Mouse (Mus musculus): ENCODE results near the gene Gucy2g. TPM values are rescaled to one million over a fixed set of nuclear protein-coding genes. Genes with fewer than 3 reads are reported as not detected.

The Gucy2g gene
- not detected in 2 replicates for polyA plus RNA-seq (2015; fragmentation: Nextera tagmentation; extraction: Ambion mirVana)

DNA sequence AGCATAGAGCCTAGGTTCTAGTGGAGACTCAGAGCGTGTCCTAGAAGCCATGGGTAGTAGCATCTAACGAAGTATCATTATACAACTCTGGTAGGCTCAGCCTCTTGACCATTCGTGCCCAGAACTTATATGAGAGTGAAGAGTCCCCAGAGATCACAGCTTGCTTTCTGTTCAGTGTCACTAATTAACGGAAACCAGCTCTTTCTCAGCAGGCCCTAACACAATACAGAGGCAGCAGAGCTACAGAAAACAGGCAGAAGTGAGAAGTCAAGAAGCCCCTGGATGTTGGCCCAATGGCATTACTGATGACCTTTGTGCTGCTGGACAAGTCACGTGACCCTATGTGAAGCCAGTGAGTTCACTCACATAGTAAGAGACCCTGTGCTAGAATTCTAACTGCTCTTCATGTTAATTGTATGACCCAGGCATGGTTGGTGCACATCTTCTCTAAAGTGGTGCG is at the start of gene Gucy2g:
TSS of gene Gucy2g (minus strand) at position 51 of the 460 bp plus-strand sequence.
- peaks cover 19% of the 10 kb centered on the region for H3K4me1 ChIP-seq
- WGBS: 76% methylated on average over 6 of the region's 6 CpGs
- no peak within 1 kb of the TSS for H3K27ac ChIP-seq (replicated peaks)
- H3K9ac ChIP-seq: no peak within 1 kb of the TSS
- H3K9me3 ChIP-seq: no peaks in the 10 kb centered on the region
- H3K27me3 ChIP-seq (replicated peaks): no peaks in the 10 kb centered on the region; the same call in 1 of the 2 replicates
- no peak within 1 kb of the TSS for H3K4me2 ChIP-seq
- no peak within 1 kb of the TSS for H3K4me3 ChIP-seq
- no peaks in the 10 kb centered on the region for H3K36me3 ChIP-seq
- no peak for ATAC-seq (ENCODE audit: extremely low read depth, insufficient number of reproducible peaks, low FRiP score, low TSS enrichment)

GRCm38 (mm10) chr19:55288974-55289373 is 47.9 kb upstream of the Gucy2g start:
- no peak overlapping the region for H3K4me3 ChIP-seq
- H3K36me3 ChIP-seq: peaks cover 83% of the 10 kb centered on the region
- 0 out of 2 replicates have a peak, but pooled peaks cover 4% of the 10 kb centered on the region for H3K4me1 ChIP-seq
- H3K27ac ChIP-seq (replicated peaks): no peak overlapping the region
- no peaks in the 10 kb centered on the region for H3K27me3 ChIP-seq (replicated peaks)
- no peak for ATAC-seq (ENCODE audit: extremely low read depth, insufficient number of reproducible peaks, low FRiP score, low TSS enrichment)
- H3K9ac ChIP-seq: no peak overlapping the region
- H3K9me3 ChIP-seq: no peaks in the 10 kb centered on the region
- H3K4me2 ChIP-seq: no peak overlapping the region

- H3K4me3 ChIP-seq: no peak overlapping the region
- no peaks in the 10 kb centered on the region for H3K27me3 ChIP-seq (replicated peaks)
- no peak overlapping the region for H3K4me2 ChIP-seq
- H3K27ac ChIP-seq (replicated peaks): no peak overlapping the region
- WGBS: 82% methylated on average over 4 of the region's 4 CpGs
- no peak overlapping the region for H3K9ac ChIP-seq
- H3K9me3 ChIP-seq: no peaks in the 10 kb centered on the region
- no peaks in the 10 kb centered on the region for H3K4me1 ChIP-seq
- peaks cover 92% of the 10 kb centered on the region for H3K36me3 ChIP-seq
- ATAC-seq (ENCODE audit: extremely low read depth, insufficient number of reproducible peaks, low FRiP score, low TSS enrichment): no peak
These were observed 45.0 kb upstream of the Gucy2g start for GRCm38 (mm10) chr19:55286034-55286433.

GRCm38 (mm10) chr19:55284093-55284492 is 43.1 kb upstream of the Gucy2g start:
- no peaks in the 10 kb centered on the region for H3K9me3 ChIP-seq
- no peak overlapping the region for H3K9ac ChIP-seq
- H3K4me2 ChIP-seq: no peak overlapping the region
- peaks cover 88% of the 10 kb centered on the region for H3K36me3 ChIP-seq
- no peak overlapping the region for H3K27ac ChIP-seq (replicated peaks)
- no peaks in the 10 kb centered on the region for H3K4me1 ChIP-seq
- H3K27me3 ChIP-seq (replicated peaks): no peaks in the 10 kb centered on the region
- no peak overlapping the region for H3K4me3 ChIP-seq
- no peak for ATAC-seq (ENCODE audit: extremely low read depth, insufficient number of reproducible peaks, low FRiP score, low TSS enrichment)
- WGBS: 54% methylated on average over 4 of the region's 4 CpGs

DNA sequence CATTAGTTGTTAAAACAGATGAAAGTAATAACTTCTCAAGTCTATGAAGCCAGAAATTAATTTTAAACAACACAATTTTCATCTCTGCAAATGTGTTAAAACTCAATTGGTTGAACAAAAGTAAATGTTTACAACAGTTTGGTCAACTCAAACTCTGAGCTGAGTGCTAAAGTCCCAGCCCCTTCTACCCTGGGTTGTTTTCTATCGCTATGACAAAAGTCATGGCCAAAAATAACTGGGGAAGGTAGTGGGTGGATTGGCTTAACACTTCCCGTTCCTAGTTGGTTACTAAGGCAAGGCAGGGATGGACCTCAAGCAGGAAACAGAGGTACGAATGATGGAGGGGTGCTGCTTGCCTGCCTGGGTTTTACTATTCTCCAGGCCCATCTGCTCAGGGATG is 35.7 kb upstream of the Gucy2g start:
- Histone ChIP-seq H3K36me3 (peaks cover 47% of the 10 kb centered on the region), H3K9me3 (no peaks in the 10 kb centered on the region), H3K4me3 (no peak overlapping the region), H3K27ac (replicated peaks) (no peak overlapping the region), H3K9ac (no peak overlapping the region), H3K4me2 (no peak overlapping the region), H3K27me3 (replicated peaks) (no peaks in the 10 kb centered on the region), H3K4me1 (no peaks in the 10 kb centered on the region)
- no peak for ATAC-seq (ENCODE audit: extremely low read depth, insufficient number of reproducible peaks, low FRiP score, low TSS enrichment)
- 54% methylated on average over 3 of the region's 3 CpGs for WGBS

- Histone ChIP-seq H3K4me3 (no peak overlapping the region), H3K36me3 (peaks cover 45% of the 10 kb centered on the region), H3K27me3 (replicated peaks) (no peaks in the 10 kb centered on the region), H3K4me1 (peaks cover 5% of the 10 kb centered on the region; the same call in 1 of the 2 replicates), H3K27ac (replicated peaks) (no peak overlapping the region), H3K4me2 (no peak overlapping the region), H3K9ac (no peak overlapping the region), H3K9me3 (no peaks in the 10 kb centered on the region)
- WGBS: 70% methylated on average over 4 of the region's 4 CpGs
- no peak for ATAC-seq (ENCODE audit: extremely low read depth, insufficient number of reproducible peaks, low FRiP score, low TSS enrichment)
These were observed 35.1 kb upstream of the Gucy2g start for GRCm38 (mm10) chr19:55276100-55276499.

DNA sequence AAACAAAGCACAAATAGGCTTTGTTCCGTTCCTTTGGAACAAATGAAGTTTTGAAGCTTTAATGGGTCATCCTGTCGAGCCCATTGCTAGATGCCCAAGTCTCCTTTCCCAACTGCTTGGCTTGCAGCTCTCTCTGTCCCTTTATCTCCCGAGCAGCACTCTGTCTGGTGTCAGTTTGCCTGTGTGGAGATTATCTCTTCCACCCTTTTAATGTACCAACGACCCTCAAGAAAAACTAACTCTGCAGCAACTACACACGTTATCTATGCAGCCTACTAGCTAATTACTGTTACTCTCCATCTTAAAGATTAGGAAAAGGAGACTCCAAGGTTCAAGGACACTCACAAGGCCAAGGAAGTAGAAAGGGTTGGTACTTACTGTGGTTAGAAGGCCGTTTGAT is 32.3 kb upstream of the Gucy2g start:
- 46% methylated on average over 6 of the region's 6 CpGs for WGBS
- Histone ChIP-seq H3K27ac (replicated peaks) (no peak overlapping the region), H3K27me3 (replicated peaks) (no peaks in the 10 kb centered on the region), H3K4me1 (peaks cover 13% of the 10 kb centered on the region), H3K4me3 (no peak overlapping the region), H3K9ac (no peak overlapping the region), H3K9me3 (no peaks in the 10 kb centered on the region), H3K4me2 (no peak overlapping the region), H3K36me3 (peaks cover 43% of the 10 kb centered on the region)
- ATAC-seq (ENCODE audit: extremely low read depth, insufficient number of reproducible peaks, low FRiP score, low TSS enrichment): no peak

GRCm38 (mm10) chr19:55271448-55271847 is 30.4 kb upstream of the Gucy2g start:
- WGBS: 34% methylated on average over 3 of the region's 3 CpGs
- no peak for ATAC-seq (ENCODE audit: extremely low read depth, insufficient number of reproducible peaks, low FRiP score, low TSS enrichment)

GRCm38 (mm10) chr19:55269051-55269450 is 28.0 kb upstream of the Gucy2g start:
- no peak overlapping the region for H3K9ac ChIP-seq
- H3K4me2 ChIP-seq: no peak overlapping the region
- no peak overlapping the region for H3K4me3 ChIP-seq
- no peaks in the 10 kb centered on the region for H3K27me3 ChIP-seq (replicated peaks)
- H3K4me1 ChIP-seq: peaks cover 17% of the 10 kb centered on the region
- H3K36me3 ChIP-seq: peaks cover 34% of the 10 kb centered on the region
- no peaks in the 10 kb centered on the region for H3K9me3 ChIP-seq
- WGBS: 73% methylated on average over 5 of the region's 5 CpGs
- no peak overlapping the region for H3K27ac ChIP-seq (replicated peaks)
- no peak for ATAC-seq (ENCODE audit: extremely low read depth, insufficient number of reproducible peaks, low FRiP score, low TSS enrichment)

More at GRCm38 (mm10) chr19:55271448-55271847, 30.4 kb upstream of the Gucy2g start:
- Histone ChIP-seq H3K9ac (no peak overlapping the region), H3K4me2 (no peak overlapping the region), H3K4me3 (no peak overlapping the region), H3K27me3 (replicated peaks) (no peaks in the 10 kb centered on the region), H3K4me1 (peaks cover 17% of the 10 kb centered on the region), H3K27ac (replicated peaks) (no peak overlapping the region), H3K36me3 (peaks cover 37% of the 10 kb centered on the region), H3K9me3 (no peaks in the 10 kb centered on the region)

- ATAC-seq (ENCODE audit: extremely low read depth, insufficient number of reproducible peaks, low FRiP score, low TSS enrichment): no peak
- Histone ChIP-seq H3K9me3 (no peaks in the 10 kb centered on the region), H3K36me3 (peaks cover 28% of the 10 kb centered on the region), H3K4me1 (peaks cover 17% of the 10 kb centered on the region), H3K4me2 (no peak overlapping the region), H3K4me3 (no peak overlapping the region), H3K27ac (replicated peaks) (no peak overlapping the region; the same call in 1 of the 2 replicates), H3K9ac (no peak overlapping the region), H3K27me3 (replicated peaks) (no peaks in the 10 kb centered on the region)
- 62% methylated on average over 3 of the region's 3 CpGs for WGBS
These were observed 27.1 kb upstream of the Gucy2g start for GRCm38 (mm10) chr19:55268150-55268549.

DNA sequence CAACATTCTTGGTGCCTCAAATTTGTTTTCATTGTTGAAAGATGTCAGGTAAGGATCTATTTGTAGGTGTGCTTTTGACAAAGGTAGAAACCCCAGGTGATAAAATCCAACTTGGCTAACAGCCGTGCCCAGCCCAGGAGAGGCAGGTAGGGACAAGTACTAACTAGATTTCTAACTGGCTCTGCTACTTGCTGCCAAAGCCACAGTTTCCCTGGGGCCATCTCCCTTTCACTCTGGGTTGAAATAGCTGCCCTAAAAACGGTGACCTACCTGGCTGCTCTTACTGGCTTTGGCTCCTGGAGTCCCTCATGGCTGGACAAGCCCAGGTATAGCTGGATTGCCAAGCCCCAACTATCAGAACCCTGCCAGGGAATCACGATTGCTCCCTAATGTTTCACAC is 25.8 kb upstream of the Gucy2g start:
- Histone ChIP-seq H3K9me3 (no peaks in the 10 kb centered on the region), H3K4me1 (peaks cover 17% of the 10 kb centered on the region), H3K4me3 (no peak overlapping the region), H3K36me3 (peaks cover 21% of the 10 kb centered on the region; the same call in 1 of the 2 replicates), H3K9ac (no peak overlapping the region), H3K27me3 (replicated peaks) (no peaks in the 10 kb centered on the region), H3K4me2 (no peak overlapping the region), H3K27ac (replicated peaks) (no peak overlapping the region)
- no peak for ATAC-seq (ENCODE audit: extremely low read depth, insufficient number of reproducible peaks, low FRiP score, low TSS enrichment)
- WGBS: 80% methylated on average over 3 of the region's 3 CpGs

DNA sequence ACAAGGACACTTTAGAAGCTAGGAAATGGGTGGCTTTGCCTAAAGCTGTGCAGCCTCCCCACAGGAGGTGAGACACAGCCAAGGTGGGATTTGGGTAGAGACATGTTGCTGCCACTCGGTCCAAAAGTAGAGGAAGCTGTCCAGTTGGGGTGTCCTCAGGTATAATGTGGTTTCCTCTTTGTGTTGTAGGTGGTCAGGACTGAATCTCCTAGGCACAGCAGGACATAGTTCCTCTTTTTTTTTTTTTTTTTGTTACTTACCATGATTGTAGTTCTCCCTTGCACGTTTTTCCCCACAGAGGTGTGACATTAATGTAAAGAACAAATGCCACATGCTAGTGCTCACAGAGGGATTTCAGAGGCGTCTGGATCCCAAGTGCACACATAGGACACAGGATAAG is 24.2 kb upstream of the Gucy2g start:
- Histone ChIP-seq H3K36me3 (peaks cover 12% of the 10 kb centered on the region; the same call in 1 of the 2 replicates), H3K4me3 (no peak overlapping the region), H3K4me2 (no peak overlapping the region), H3K9me3 (no peaks in the 10 kb centered on the region), H3K27me3 (replicated peaks) (no peaks in the 10 kb centered on the region), H3K9ac (no peak overlapping the region), H3K27ac (replicated peaks) (no peak overlapping the region), H3K4me1 (peaks cover 11% of the 10 kb centered on the region)
- 68% methylated on average over 3 of the region's 3 CpGs for WGBS
- no peak for ATAC-seq (ENCODE audit: extremely low read depth, insufficient number of reproducible peaks, low FRiP score, low TSS enrichment)
